Mouse (Mus musculus) fibroblast of lung, adult 2 months (primary cell): Measurements from ENCODE around the gene Gls.

ENCODE experiments used
- DNase-seq: peaks from one replicate; pipeline ENCODE4 v3.0.0-alpha.2; 2011; ENCODE audit warnings: low read depth

The Gls gene

GRCm38 (mm10) chr1:52233143-52233713 lies at the start of gene Gls:
Gene Gls, minus strand, starts transcription at chr1:52233232.
- peak; percentile 97 for DNase-seq

- DNase-seq, result no peak
Observed at GRCm38 (mm10) chr1:52279831-52280595, 47.0 kb upstream of the Gls start.

GRCm38 (mm10) chr1:52279331-52279730 lies 46.3 kb upstream of the Gls start:
- DNase-seq, result no peak

- DNase-seq, result peak; percentile 67
Observed at GRCm38 (mm10) chr1:52278073-52278472, 45.0 kb upstream of the Gls start.

- no peak for DNase-seq
Observed at GRCm38 (mm10) chr1:52274210-52274609, 41.2 kb upstream of the Gls start.

- no peak for DNase-seq
Observed at GRCm38 (mm10) chr1:52272018-52272678, 39.1 kb upstream of the Gls start.

- no peak for DNase-seq
Observed at GRCm38 (mm10) chr1:52270354-52270753, 37.3 kb upstream of the Gls start.

- no peak for DNase-seq
Observed at GRCm38 (mm10) chr1:52269596-52269995, 36.6 kb upstream of the Gls start.

GRCm38 (mm10) chr1:52268006-52268405 lies 35.0 kb upstream of the Gls start:
- no peak for DNase-seq

- no peak for DNase-seq
Observed at GRCm38 (mm10) chr1:52267606-52268005, 34.6 kb upstream of the Gls start.

- no peak for DNase-seq
Observed at GRCm38 (mm10) chr1:52265886-52266516, 33.0 kb upstream of the Gls start.

GRCm38 (mm10) chr1:52264290-52264689 lies 31.3 kb upstream of the Gls start:
- DNase-seq, result peak; percentile 77

- DNase-seq, result no peak
Observed at GRCm38 (mm10) chr1:52260354-52261090, 27.5 kb upstream of the Gls start.

- no peak for DNase-seq
Observed at GRCm38 (mm10) chr1:52258006-52258749, 25.1 kb upstream of the Gls start.

- no peak for DNase-seq
Observed at GRCm38 (mm10) chr1:52256916-52257315, 23.9 kb upstream of the Gls start.

- DNase-seq, result no peak
Observed at GRCm38 (mm10) chr1:52256194-52256593, 23.2 kb upstream of the Gls start.

- DNase-seq, result peak; percentile 76
Observed at GRCm38 (mm10) chr1:52254411-52254810, 21.4 kb upstream of the Gls start.

- no peak for DNase-seq
Observed at GRCm38 (mm10) chr1:52253386-52253785, 20.4 kb upstream of the Gls start.

- DNase-seq, result no peak
Observed at GRCm38 (mm10) chr1:52252447-52252846, 19.4 kb upstream of the Gls start.

GRCm38 (mm10) chr1:52251038-52251735 lies 18.2 kb upstream of the Gls start:
- no peak for DNase-seq
